Mouse (Mus musculus) cerebellum, adult 18-20 months (tissue): ENCODE measurements at regions not wholly inside any gene's neighbourhood (a gene's known extent, or its start where the extent isn't known, plus 50 kb on each side); places are given as distances from the start of the nearest gene placed in this dataset.

Source experiments
- DNase-seq, 2 experiments: peaks; one replicate each; pipeline ENCODE4 v3.0.0; 2021

DNA sequence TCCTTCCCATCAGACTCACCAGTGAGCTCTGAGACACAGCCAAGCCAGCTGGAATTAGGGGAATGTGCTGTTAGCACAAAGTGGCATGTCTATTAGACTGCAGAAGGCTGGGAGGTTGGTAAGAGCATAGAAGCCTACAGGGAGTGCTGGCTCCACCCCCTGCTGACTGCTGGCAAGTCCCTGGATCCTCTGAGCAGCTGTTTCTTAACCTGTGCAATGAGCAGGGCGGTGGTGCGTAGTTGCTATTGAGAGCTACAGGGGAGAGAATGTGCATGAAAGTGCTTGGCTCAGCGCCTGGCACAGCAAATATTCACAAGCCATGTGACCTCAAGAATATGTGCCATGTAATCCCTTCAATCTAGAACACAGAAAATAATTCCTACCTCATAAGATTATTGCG, 173.5 kb upstream of the Cdyl start:
- peak in 1 of 2 experiments; percentile 12 for DNase-seq

DNA sequence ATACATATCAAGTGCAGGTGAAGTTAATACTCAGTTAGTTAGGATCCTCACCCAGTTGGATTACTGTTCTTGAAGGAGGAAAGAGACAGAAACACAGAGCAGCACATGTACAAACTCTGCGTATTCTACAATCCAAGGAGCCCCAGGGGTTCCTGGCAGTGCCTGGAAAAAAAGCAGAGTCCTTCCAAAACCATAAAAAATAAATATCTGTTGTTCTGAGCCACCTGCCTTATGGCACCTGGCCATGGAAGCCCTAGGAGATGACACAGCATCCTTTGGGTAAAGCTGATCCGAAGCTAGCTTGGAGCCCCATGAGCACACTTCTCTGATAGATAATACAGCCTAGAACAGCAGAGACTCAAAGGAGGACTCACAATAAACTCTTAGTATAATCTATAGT, 159.9 kb upstream of the Cdyl start:
- peak; percentile 46 to 54 for DNase-seq

DNA sequence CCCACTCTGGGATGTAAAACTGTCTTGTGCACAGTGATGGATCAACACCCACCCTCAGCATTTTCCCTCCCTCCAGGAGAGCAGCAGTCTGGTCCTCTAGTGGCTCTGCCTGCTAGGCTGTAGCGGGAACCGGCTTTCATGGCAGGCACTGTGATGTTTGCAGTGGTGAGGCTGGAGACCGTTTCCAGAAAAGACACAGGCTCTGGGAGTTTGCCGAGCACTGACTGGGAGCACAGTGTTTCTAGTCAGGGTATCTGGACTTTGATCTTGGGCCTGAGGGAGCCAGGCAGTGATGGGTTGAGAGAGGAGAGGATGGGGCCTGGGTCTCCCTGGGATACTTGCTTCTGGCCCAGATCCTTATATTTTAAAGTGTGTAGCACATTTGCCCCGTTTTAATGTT, 158.7 kb upstream of the Cdyl start:
- peak; percentile 10 to 14 for DNase-seq

DNA sequence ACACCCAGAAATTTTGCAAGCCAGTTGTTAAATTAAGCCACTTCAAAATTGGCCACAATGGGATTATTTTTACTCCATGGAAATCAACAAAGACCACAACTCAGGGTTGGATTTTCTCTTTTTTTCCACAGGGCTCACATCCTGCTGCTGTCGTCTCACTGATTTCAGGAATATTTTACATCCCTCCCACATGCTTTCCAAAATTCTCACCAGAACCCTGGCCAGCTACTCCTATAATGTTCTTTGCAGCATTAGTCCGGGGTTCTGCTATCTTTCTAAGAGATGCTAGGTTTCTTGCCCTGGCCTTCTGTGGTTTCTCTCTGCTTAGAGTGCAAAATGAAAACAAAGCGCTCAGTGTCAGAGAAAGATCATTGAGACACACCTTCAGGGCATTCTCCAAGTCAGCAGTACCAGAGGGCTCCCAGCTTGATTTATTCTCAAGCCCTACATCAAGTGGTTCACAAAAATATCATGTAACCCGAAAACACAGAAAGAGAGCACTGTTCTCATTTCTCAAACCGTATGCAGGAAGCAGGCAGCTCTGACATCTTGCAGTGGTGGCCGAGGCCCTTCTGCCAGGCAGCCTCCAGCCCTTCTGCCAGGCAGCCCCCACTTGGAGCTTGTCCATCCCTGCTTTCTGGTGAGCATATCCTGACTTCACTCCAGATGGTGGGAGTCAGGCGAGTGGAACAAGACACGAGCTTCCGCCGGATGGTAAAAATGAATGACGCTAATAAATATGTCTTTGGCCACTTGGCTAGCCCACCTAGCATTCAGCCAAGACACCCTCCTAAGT, 158.1 kb upstream of the Cdyl start:
- DNase-seq, result peak; percentile 77 to 80

DNA sequence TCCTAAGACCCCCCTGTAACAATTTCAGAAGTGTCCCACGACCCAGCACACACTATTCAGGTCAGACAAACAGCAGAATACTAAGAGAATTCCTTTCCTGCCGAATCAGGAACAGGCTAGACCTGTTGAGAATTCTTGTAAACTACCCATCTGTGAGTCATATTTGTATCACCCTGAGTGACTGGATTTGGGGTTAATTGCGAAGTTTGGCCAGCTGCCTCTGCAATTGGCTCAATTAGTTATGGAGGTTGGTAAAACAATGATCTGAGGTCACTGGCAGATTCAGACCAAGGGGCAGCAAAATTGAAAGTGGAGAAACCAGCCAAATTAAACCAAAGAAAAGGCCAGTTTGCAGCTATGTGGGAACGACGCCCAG, 157.5 kb upstream of the Cdyl start:
- DNase-seq, result peak; percentile 42 to 46

DNA sequence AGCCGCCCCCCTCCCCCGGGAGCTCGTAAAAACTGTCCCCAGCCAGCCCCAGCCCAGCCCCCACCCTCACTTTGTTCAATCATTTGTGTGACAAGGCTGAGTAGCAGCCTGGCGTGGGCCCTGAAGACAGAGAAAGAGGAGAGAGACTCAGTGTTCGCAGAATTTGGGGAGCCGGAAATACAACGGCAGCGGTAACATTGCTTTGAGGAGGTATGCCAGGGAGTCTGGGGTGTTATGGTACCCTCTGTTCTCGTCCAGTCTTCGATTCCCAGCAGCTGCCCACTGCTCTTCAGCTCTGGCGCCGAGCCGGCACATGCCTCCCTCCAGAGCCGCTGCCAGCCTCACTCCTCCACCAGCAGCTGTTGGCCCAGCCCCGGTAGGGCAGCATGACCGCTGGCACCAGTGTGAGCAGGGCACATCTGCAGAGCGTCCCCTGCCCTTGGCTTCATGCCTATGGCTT, 156.2 kb upstream of the Cdyl start:
- peak; percentile 13 to 17 for DNase-seq

DNA sequence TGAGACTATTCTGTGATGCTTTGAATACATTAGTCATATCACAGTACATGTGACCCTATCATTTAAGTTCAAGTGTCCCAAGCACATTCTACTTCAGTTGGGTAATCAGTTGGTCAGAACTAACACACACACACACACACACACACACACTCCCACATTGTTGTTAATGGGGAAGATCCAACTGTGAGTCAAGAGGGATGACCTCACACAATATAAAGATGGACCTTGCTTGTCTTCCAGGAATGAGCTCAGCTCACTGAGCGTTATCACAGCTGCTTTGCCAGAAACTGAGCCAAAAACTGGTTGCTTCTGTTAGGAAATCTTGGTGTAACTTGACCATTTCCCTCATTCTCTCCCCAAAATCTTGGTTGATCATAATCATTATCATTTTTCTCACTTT, 152.4 kb upstream of the Cdyl start:
- no peak for DNase-seq

DNA sequence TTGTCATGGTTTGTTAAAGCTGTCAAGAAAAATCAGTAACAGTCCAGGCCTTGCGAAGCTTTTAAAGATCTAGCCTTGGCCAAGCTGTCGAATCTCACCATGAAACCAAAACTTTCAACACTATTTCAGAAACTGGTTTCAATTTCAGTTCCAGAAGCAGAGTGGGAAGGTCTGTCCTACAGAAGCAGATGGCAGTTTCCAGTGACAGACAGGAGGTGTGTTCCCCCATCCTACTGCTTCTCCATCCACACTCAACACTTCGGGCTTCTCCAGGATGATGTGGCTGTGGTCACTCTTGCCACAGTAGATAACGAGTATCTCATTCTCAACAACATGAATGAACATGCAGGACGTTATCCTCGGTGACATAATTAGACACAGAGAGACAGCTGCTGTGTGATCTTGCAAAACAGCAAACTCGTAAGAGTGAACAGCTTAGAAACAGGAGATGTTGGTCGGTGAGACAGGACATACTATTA, 147.6 kb upstream of the Cdyl start:
- DNase-seq, result no peak

DNA sequence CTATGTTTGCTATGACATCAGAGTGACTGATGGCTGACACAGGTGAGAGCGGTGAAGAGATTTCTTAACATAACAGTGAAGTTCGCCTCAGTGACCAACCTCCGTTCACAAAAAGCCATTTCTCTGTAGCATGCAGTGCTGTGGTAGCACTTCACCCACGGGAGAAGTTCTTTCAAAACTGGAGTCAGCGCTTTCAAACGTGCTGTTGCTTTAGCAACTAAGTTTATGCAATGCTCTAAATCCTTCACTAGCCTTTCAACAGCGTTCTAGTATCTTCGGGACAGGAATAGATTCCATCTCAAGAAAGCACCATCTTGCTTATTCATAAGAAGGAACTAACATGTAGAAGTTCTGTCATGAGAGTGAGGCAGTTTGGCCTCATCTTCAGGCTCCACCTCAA, 146.5 kb upstream of the Cdyl start:
- DNase-seq, result no peak

DNA sequence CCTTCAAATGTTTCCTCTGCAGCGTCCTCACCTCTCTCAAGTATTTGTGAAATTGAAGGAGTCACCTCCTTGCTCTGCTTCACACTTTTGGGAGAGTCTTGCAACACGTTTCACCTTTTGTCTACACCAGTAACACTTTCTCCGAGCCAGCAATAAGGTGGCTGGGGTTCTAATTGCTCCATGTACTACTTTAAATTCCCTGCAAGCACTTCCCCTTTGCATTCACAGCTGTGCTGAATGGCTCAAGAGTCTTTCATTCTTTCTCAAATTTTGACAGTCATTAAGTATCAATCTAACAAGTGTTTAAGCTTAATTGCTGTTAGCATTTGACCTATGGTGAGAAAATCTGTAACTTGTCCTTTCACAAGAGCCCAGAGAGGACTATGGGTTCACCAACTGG, 144.3 kb upstream of the Cdyl start:
- no peak for DNase-seq

DNA sequence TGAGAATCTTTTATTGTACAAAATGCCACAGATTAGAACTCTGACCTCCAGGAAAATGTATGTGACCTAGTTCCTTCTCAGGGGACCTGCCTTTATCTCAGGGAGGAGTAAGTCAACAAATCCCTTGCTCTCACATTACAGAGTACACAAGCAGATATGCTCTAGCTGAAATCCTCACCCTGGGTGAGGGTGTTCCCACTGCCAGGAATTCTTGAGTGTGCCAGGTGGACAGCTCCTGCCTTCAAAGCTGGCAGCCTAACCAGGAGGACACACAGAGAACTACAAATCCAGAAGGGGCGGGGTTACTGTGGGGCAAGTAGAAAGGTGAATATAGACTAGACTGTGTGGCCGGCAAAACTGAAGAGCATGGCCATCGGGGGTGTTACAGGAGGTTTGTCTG, 141.9 kb upstream of the Cdyl start:
- no peak for DNase-seq

DNA sequence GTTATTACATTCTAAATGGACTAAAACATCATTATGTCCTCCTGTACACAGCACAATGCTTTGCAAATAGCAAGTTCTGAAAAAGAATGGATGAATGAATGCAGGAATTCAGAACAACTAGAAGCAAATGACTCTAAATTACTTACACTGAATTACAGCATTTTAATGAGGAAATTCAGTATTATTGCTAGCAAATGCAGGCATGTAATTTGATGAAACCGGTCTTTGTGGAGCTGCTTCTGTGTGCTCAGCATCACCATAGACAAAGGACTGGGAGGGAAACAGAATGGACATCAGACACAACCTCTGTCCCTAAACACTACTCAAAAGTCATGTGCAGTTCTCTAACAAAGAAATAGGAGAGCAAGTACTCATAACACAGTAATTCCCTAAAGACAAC, 137.4 kb upstream of the Cdyl start:
- DNase-seq, result no peak

DNA sequence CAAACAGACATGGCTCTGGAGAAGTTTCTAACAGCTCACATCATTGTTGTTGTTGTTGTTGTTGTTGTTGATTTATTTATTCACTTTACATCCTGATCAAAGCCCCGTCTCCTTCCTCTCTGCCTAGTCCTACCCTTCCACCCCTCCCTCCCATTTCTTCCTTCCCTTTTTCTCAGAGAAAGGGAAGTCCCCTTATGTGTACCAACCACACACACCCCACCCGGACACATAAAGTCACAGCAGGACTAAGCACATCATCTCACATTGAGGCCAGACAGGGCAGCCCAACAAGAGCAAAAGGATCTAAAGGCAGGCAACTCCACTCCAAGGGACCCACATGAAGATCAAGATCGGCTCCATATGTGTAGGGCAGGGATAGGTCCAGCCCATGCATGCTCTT, 130.1 kb upstream of the Cdyl start:
- no peak for DNase-seq

DNA sequence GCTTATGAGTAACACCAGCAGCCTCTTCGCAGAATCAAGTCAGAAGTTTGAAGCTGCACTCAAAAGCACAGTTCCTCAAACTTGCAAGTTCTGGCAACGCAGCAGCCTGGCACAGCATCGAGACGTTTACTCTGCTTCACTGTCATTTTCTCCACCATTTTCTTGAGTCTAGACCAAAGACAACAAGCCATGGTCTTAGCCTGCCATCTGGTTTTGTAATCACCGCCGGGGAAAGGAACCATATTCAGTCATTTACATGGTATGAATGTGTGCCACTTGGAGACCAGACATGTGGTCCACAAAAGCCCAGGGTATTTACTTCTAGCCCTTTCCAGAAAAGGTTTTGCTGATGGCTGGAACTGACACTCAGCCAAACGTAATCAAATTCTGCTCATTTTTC, 122.5 kb upstream of the Cdyl start:
- DNase-seq, result no peak

DNA sequence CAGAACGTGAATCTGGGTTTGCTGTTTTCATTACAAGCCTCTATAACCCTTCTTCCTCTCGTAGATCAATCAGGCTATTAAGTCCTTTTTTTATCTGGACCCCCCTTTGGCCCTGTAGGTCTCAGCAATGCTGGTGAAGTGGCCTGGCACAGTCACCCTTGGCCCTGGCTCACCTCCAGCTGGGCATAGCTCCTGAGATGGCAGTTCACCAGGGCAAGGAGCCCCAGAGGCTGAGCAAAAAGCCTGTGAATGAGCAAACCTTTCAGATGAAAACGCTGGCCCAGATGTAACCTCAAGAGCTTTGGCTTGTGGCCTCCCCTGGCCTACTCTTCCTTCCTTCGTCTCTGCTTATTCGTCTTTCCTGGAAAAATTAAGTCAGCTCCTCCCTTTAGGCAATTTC, 121.7 kb upstream of the Cdyl start:
- DNase-seq, result peak; percentile 56 to 64

DNA sequence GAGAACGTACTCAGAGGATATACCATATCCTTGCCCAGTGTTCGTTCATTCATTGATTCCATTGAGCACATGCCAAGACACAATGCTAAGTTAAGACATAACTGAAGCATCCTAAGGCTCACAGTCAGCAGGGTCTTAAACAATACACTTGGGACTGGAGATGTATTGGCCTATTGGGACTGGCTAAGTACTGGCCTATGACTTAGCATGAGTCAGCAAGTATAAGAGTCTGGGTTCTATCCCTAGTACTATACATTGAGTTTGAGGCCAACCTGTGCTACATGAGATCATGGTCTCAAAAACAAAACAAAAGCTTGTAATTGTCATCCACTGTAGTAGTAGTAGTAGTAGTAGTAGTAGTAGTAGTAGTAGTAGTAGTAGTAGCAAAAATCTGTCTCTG, 119.2 kb upstream of the Cdyl start:
- DNase-seq, result no peak

DNA sequence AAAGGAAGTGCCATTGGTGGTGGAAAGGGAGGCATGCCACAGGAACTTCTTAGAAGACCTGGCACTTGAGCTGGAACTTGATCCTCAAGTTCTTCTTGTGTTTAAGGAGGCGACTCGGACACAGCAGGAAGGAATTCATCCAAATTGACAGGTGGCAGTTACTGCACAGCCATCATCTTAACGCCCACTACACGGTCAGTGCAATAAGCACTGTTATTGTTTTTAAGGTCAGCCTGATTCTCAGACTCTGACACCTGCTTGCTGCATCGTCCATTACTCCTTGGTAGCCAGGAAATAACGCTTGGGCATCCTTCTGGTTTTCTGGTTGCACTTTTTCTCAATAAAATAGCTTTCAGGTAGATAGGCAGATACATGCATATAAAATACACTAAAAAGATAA, 118.6 kb upstream of the Cdyl start:
- no peak for DNase-seq

DNA sequence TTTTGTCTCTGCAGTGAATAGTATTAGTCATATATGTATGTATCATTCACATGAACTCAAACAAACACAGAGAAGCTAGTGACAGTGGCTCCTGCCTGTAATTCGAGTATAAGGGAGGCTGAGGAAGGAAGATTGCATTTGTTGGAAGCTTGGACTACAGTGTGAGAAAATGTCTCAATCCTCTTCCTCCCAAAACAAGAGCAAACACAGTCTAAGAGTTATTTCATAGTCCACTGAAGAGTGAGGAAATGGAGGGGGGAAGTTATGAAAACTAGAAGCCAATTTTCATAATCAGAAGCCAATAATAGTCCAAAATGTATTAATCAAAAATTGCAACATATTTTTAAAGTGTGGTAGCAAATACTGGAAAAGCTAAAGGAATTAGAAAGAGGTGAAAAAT, 95.6 kb upstream of the Cdyl start:
- no peak for DNase-seq

DNA sequence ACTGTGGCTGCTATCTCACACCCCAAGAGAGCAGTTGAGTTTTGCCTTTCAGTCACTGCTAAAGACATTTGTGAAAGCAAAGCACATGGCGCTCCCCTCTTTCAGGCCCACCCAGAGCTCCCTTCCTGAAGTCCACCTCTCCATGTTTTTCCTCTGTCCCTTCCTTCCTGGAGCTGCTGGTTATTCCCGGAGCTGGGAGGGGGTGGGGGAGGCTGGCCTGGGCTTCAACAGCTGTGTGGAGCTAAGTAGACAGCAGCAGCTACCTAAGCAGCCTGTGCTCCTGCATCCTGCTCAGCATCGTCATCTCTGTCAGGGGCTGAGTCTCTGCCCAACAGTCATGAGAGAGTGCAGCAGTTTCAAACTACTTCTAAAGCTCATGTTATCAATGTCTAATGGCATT, 78.0 kb upstream of the Cdyl start:
- no peak for DNase-seq

DNA sequence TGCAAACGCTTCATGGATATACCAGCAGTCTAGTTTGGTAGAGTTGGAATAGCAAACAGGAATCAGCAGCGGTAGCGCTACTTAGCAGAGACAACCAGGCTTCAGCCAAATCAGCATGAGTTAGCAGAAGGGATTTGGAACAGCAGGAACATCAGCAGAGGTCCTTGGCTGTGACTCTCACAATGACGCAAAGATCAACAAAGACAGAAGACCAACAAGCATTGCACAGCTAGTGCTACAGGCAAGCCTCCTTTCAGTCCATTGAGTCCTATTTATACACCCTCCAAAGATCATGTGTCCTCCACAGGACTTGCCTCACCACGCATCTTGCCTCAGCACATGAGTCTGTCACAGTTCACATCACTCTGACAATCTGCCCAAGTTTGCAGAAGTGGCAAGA, 61.6 kb upstream of the Cdyl start:
- DNase-seq, result no peak

DNA sequence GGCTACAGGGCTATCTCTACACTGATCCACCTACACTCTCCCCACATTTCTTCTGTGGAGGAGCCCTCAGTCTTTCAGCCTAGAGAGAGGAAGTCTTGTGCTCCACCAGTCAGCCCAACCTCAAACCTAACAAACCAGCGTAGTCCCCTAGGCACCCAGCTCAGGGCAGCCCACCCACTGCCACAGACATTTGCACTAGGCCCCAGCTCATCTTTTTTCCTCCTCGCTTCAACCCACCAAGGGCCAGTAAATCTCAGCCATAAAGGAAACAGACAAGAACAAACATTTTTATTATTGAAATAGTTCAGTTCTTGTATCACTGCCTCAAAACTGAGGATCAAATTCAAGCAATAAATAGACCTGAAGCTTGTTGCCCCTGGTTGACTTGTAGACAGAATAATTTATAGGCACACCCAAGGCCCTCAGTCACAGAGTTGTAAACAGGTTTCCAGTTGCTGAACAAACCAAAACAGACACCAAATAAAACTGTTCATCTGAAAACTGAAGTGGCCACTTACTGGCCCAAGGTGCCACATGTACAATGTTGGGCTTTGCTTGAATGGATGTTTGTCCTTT, 58.0 kb upstream of the Cdyl start:
- no peak for DNase-seq

DNA sequence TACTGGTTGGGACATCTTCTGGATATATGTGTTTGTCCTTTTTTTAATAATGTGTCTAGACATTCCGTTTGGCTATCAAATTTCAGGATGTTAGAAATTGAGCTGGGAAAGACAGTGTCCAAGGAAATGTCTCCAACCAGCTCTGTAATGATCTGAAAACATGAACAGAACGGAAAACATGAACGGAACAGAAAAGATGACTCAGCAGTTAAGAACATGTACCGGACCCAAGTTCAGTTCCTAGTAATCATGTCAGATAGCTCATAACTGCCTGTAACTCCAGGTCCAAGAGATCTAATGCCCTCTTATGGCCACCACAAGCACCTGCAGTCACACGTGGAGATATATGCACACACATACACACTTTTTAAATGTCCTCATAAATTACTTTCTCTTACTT, 56.6 kb upstream of the Cdyl start:
- DNase-seq, result no peak

DNA sequence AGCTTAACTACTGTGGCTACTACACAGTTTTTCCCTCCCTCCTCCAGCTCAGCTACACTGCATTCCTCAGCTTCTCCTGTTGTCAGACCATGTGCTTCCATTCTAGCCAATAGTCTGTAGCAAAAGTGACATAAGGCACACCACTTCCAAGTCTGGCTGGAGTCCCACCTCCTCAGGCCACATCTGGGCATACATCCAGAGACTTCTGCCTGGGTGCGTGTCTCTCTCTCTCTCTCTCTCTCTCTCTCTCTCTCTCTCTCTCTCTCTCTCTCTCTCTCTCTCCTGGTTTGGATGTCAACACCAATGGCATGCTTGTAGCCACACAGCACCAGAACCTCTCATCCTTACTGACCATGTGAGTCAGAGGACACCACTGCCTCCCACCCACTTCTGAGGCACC, 55.6 kb upstream of the Cdyl start:
- no peak for DNase-seq

DNA sequence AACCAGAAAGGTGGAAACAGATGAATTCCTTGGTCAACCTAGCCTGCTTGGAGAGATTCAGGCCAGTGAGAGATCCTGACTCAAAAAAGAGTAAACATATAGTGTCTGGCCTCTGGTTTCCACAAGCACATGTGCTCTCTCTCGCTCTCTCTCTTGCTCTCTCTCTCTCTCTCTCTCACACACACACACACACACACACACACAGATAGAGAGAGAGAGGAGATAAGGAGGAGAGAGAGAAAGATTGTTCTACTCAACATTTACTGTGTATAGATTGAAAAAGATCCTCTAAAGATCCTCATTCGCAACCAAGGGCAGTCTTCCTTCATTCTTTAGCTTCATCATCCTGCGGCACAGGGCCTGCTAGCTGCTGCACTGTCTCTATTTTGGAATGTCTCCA, 54.9 kb upstream of the Cdyl start:
- DNase-seq, result no peak
